Mouse (Mus musculus): ENCODE results near the gene Nme1. TPM values are rescaled to one million over a fixed set of nuclear protein-coding genes. Genes with fewer than 3 reads are reported as not detected.
A peak's percentile ranks its signal among the peaks of the same experiment; 100 is the strongest.

The Nme1 gene
- 10.5 and 22.0 TPM in 2 replicates for total RNA-seq (2017)

GRCm38 (mm10) chr11:93968005-93968847 is at the start of gene Nme1, which contains the start of gene Gm20390:
Gene Nme1, minus strand, starts transcription at chr11:93968521.
Gene Gm20390, minus strand, starts transcription at chr11:93968293.
- ATAC-seq (ENCODE audit: extremely low read depth, insufficient number of reproducible peaks, low FRiP score, poor library complexity, severe bottlenecking), result peak; percentile 97

DNA sequence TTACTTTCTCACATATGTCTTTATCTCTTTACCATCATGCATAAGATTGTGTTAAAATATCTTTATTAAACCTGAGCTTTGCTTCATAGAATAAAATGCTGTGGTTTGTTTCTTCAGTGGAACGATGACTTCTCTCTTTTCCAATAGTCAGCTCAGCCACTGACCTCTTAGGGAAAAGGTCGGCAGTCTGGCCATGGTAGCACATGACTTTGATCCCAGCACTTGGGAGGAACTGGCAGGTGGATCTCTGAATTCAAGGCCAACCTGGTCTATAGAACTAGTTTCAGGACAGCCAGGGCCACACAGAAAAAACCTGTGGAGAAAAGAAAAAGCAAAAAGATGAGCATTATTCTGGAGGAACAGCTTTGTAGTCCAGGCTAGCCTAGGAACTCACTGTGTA is 35.0 kb upstream of the Nme1 start:
- ATAC-seq (ENCODE audit: extremely low read depth, insufficient number of reproducible peaks, low FRiP score, poor library complexity, severe bottlenecking), result no peak

GRCm38 (mm10) chr11:93999276-93999675 is 31.0 kb upstream of the Nme1 start:
- no peak for ATAC-seq (ENCODE audit: extremely low read depth, insufficient number of reproducible peaks, low FRiP score, poor library complexity, severe bottlenecking)

- ATAC-seq (ENCODE audit: extremely low read depth, insufficient number of reproducible peaks, low FRiP score, poor library complexity, severe bottlenecking), result peak; percentile 7; the same call in 1 of the 2 replicates
Observed at GRCm38 (mm10) chr11:93997141-93997775, 28.9 kb upstream of the Nme1 start.

DNA sequence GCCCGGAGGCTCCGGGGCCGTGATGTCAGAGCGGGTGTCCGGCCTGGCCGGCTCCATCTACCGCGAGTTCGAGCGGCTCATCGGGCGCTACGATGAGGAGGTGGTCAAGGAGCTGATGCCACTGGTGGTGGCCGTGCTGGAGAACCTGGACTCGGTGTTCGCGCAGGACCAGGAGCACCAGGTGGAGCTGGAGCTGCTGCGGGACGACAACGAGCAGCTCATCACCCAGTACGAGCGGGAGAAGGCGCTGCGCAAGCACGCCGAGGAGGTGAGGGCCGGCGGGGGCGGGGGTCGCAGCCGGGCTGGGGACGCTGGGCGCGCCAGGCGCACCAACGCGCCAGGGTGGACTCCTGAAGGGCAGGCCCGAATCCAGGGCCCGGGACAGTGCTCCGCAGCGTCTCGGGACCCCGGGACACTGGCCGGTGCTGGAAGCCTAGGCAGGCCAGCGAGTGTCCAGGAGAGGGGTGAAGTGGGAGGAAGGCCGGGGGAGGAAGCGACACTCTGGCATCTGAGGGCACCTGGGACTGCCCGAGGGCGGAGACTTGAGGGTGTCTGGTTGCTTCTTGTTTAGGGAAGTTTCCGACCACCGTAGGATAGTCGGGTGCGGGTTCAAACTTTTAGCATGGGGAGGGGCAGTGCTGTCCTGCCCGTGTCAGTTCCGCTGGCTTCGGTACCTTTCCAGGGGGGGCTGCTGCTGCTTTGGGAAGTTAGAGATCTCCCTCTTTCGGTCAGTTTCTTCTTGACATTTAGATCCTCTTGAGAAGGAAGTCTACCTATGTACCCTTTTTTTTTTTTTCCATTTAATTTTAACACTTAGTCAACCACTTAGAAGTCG is 28.2 kb upstream of the Nme1 start:
- ATAC-seq (ENCODE audit: extremely low read depth, insufficient number of reproducible peaks, low FRiP score, poor library complexity, severe bottlenecking), result peak; percentile 43

DNA sequence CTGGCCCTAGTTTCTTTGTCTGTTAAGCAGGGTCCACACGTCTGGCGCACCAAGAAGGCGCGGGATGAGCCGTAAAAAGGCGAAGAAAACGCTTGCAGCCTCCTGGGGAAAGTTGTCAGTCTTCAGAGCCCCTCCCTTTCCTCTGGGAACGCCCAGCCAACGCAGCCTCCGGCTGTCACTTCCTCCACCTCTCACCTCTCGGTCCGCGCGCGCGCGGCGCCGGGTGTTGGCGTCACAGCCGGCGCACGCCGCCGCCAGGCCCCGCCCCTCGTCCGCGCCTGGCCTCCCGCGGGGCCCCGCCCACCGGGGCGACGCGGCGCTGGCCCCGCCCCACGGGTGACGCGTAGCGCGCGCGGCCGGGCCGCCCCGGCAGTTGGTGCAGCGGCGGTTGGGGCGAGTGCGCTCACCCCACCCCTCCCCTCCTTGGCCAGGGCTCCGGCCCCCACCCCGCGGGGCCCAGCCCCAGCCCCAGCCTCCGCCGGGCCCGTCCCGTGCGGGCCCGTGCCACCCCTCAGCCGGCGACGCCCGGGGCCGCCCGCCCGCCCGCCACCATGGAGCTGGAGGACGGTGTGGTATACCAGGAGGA is 27.5 kb upstream of the Nme1 start, which contains the start of gene Spag9:
Gene Spag9, plus strand, starts transcription at position 372 of the 586 bp plus-strand sequence.
- ATAC-seq (ENCODE audit: extremely low read depth, insufficient number of reproducible peaks, low FRiP score, poor library complexity, severe bottlenecking), result peak; percentile 74

DNA sequence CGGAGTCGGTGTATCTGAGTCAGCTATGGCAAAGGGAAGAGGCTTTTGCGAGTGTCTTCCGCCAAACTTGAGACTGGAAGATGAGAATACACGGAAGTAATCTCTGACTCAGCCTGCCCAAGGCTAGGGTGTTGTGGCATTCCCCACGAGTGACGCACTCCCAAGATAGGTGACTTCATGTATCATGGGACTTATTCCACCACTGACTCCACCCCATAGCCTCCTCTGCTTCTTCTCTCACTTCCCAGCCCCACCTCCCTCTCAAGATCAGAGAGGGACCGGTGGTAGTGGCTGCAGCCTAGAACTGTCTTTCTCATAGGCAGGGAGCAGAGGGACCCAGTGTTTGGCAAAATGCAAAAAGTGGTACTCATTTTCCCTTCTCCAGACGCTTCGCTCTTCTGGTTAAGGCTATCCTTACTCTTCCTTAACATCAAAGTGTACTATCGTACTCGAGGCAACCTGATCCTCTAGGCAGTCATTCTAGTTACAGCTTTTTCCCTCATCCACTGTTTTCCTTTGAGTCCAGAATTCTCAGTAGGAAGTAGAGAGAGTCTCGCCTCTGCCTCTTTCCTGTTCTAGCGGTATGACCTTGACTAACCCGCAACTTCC is 26.9 kb upstream of the Nme1 start:
- ATAC-seq (ENCODE audit: extremely low read depth, insufficient number of reproducible peaks, low FRiP score, poor library complexity, severe bottlenecking), result peak; percentile 82

DNA sequence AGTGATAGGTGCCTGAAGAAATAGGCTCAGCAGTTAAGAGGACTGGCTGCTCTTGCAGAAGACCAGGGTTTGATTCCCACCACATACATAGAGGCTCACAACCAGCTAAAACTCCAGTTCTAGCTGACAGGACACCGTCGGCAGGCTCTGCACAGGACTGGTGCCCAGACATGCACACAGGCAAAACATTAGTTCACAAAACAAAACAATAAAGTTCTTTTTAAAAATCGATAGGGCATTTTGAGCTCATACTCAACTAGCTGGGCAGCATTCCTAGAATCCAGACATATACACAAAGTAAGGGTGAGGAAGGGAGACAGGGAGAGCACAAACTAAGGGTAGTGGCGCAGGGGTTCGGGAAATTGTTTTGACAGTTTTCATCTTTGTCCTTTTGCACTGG is 26.2 kb upstream of the Nme1 start:
- no peak for ATAC-seq (ENCODE audit: extremely low read depth, insufficient number of reproducible peaks, low FRiP score, poor library complexity, severe bottlenecking)

DNA sequence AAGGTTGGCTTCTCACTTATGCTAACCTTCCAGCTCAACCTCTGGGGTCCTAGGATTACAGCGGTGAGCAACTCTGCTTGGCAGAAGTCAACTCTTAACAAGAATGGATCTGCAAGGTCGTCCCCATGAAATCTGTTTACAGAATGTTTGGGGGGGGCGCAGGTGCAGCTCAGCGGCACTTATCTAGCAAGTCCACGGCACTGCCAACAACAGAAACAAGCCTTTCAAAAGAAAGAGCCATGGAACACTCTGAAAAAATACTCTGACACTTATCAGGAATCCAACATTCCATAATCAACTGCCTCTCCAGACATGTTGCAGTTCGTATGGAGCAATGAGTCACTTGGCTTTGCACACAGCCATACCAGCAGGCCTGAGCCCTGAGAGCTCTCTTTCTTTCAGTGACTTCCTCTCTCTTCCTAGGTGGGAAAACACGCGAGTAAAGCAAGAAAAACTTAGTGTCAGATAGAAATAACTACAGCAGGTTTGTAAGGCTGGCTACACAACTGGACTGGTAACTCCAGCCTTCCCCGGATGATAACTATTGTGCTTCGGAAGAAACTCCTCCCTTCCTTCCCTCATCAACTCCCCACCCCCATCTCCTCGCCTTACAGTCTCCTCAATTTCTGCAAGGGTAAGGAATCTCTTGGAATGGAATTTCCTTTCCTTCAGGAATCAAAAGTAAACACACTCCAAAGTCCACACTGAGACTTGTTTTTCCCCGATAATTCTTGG is 20.2 kb upstream of the Nme1 start:
- ATAC-seq (ENCODE audit: extremely low read depth, insufficient number of reproducible peaks, low FRiP score, poor library complexity, severe bottlenecking), result no peak

DNA sequence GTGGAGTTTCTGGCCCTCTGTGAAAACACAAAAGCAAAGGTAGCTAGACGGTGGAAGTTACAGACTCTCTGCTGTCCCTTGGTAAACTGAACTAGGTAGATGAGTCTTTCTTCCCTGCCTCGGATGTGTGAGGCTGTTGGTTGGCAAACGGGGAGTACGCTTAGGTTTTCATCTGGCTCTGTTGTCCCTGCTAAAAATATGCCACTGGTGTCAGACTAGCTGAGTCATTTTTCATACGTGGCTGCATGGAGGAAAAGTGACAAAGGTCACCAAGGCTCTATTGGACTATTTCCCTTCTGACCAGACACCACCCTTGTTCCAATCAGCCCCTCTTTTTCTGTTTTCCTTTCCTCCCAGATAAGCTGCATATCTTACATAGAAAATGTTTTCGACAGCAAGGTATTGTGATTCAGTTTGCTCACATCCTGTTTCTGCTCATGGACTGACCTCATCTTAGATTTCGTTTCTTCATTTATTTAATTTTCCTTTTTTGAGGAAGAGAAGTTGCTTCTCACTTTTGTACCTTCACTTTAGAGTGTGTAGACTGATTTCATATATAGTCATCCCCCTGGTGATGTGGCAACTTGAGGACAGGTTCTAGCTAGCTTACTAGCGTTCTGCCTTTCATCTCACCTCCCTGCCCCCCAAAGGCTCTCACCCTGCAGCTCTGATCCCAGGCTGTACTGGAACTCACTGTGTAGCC is 19.5 kb upstream of the Nme1 start:
- ATAC-seq (ENCODE audit: extremely low read depth, insufficient number of reproducible peaks, low FRiP score, poor library complexity, severe bottlenecking), result no peak

GRCm38 (mm10) chr11:93987026-93987425 is 18.7 kb upstream of the Nme1 start:
- ATAC-seq (ENCODE audit: extremely low read depth, insufficient number of reproducible peaks, low FRiP score, poor library complexity, severe bottlenecking), result peak; percentile 49

DNA sequence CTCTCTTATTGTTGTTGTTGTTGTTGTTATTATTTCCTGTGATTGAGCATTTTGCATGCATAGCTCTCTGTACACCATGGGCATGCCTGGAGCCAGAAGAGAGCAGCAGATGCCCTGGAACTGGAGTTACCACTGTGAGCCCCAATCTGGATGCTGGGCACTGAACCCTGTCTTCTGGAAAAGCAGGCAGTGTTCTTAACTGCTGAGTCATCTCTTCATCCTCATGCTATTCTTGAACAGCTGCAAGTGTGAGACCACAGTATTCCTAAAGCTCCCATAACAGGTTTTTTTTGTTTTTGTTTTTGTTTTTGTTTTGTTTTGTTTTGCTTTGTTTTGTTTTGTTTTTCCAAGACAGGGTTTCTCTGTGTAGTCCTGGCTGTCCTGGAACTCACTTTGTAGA is 18.0 kb upstream of the Nme1 start:
- ATAC-seq (ENCODE audit: extremely low read depth, insufficient number of reproducible peaks, low FRiP score, poor library complexity, severe bottlenecking), result no peak

- no peak for ATAC-seq (ENCODE audit: extremely low read depth, insufficient number of reproducible peaks, low FRiP score, poor library complexity, severe bottlenecking)
Observed at GRCm38 (mm10) chr11:93985265-93985664, 16.9 kb upstream of the Nme1 start.

GRCm38 (mm10) chr11:93984619-93985018 is 16.3 kb upstream of the Nme1 start:
- ATAC-seq (ENCODE audit: extremely low read depth, insufficient number of reproducible peaks, low FRiP score, poor library complexity, severe bottlenecking), result peak; percentile 57

DNA sequence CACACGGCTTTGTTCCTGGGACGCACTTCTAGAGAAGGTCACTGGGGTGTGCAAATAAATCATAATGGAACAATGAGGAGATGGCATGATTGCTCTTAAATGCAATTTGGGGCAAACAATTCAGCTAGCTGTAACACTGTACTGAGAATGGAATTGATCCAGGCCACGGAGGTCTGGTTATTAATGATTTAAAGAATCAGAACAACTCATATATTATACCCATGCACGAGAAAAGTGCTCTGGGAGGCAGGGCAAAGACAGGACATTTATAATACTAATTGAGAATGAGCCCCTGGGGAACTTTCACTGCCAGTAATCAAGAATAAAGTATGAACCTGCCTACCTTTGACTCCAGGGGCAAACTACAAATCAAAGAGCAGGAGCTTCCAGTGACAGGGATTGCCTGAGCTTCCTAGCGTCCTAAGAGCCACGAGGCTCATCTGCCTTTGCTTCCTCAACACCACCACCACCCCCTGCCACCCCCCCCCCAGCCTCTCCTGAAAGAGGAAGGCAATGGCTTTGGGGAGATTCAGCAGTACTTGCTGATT is 11.3 kb upstream of the Nme1 start:
- ATAC-seq (ENCODE audit: extremely low read depth, insufficient number of reproducible peaks, low FRiP score, poor library complexity, severe bottlenecking), result no peak

DNA sequence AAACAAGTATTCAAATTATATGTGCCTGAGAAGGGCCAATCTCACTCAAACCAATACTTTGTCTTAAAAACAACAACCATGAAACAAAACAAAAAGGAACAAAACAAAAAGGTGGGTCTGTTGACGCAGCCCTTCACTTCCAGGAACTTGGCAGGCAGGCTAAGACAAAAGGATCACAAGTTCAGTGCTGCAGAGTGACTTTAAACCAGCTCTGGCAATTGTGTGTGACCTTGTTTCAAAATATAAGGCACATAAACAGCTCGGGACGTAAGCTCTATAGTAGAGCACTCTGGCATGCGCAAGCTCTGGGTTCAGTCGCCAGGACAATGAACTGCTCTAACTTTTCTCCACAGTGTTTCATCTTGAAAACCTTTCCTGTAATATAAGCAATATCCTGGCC is 4.6 kb upstream of the Nme1 start:
- ATAC-seq (ENCODE audit: extremely low read depth, insufficient number of reproducible peaks, low FRiP score, poor library complexity, severe bottlenecking), result no peak

DNA sequence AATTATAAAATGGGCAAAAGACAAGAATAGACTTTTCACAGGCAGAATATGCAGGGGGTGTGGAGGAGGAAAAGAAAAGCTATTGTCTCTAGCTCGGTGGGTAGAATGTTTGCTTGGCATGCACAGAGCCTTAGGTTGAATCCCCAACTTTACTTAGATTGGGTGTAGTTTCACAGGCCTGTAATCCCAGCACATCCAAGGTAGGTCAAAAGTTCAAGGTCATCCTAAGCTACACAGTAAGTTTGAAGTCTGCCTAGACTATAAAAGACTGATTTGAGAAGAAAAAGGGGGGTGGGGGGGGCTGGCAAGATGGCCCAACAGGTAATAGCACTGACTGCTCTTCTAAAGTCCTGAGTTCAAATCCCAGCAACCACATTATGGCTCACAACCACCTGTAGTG is 1.5 kb upstream of the Nme1 start:
- ATAC-seq (ENCODE audit: extremely low read depth, insufficient number of reproducible peaks, low FRiP score, poor library complexity, severe bottlenecking), result no peak

Data from neutrophil, adult 5-6 weeks (primary cell).